11 mouse cellular contexts compared by ENCODE assay signal in genomic region chr6:52203121-52203370, GRCm38 (mm10). TPM values are rescaled to one million over a fixed set of nuclear protein-coding genes. Genes with fewer than 3 reads are reported as not detected.
A peak's percentile ranks its signal among the peaks of the same experiment; 100 is the strongest.
DNase-seq lines count a peak whose midpoint lies in the region; ATAC-seq lines count a peak whose summit lies in the region.
"Had no signal": no experiment of that assay in that cellular context is flagged by ENCODE, and none has a peak within 500 bp of the region (broad histone marks: within the 10 kb centered on the region; RNA-seq: fewer than 3 reads in every experiment).

No protein-coding gene starts in this region.

- WGBS in embryonic facial prominence, embryonic 11.5 days: under 1% methylated on average over 10 of the region's 10 CpGs
- WGBS in embryonic facial prominence, embryonic 10.5 days: under 1% methylated on average over 10 of the region's 10 CpGs
- WGBS in liver, embryonic 15.5 days (ENCODE audit: insufficient replicate concordance): 9% methylated on average over 10 of the region's 10 CpGs

- no peak overlapping the region for H3K4me2 ChIP-seq in embryonic facial prominence, embryonic 11.5 days (ENCODE audit: low read depth, low read length)
- H3K4me2 ChIP-seq in liver, embryonic 15.5 days: peak overlapping the region; percentile 61

- no peaks in the 10 kb centered on the region for H3K36me3 ChIP-seq in embryonic facial prominence, embryonic 11.5 days (replicated peaks; ENCODE audit: control insufficient read depth, insufficient read depth, low read depth, low read length)
- no peaks in the 10 kb centered on the region for H3K36me3 ChIP-seq in embryonic facial prominence, embryonic 10.5 days (replicated peaks)
- no peaks in the 10 kb centered on the region for H3K36me3 ChIP-seq in liver, embryonic 15.5 days (replicated peaks)
- H3K36me3 ChIP-seq: embryonic facial prominence, embryonic 12.5 days had no signal

- no peak overlapping the region for H3K9ac ChIP-seq in embryonic facial prominence, embryonic 11.5 days (replicated peaks; ENCODE audit: low read length)
- no peak overlapping the region for H3K9ac ChIP-seq in liver, embryonic 15.5 days
- H3K9ac ChIP-seq: embryonic facial prominence, embryonic 12.5 days had no signal

- no peak for DNase-seq in embryonic facial prominence, embryonic 11.5 days (ENCODE audit: low spot score)
- no peak for DNase-seq in embryonic facial prominence, embryonic 10.5 days (ENCODE audit: low spot score)
- peak; percentile 61 for DNase-seq in NIH3T3 (ENCODE audit: low read depth)
- DNase-seq in kidney, adult 8-10 months: peak; percentile 45 to 48
- no peak for DNase-seq in layer of hippocampus, postnatal 10 days (ENCODE audit: low spot score in 2 of 2)
- DNase-seq in frontal cortex, adult 2 months (ENCODE audit: extremely low spot score in 1 of 2, low spot score in 1 of 2): no peak

- H3K4me1 ChIP-seq in embryonic facial prominence, embryonic 11.5 days (ENCODE audit: control insufficient read depth, insufficient read depth, low read length): no peaks in the 10 kb centered on the region; the same call in 1 of the 2 replicates
- H3K4me1 ChIP-seq in embryonic facial prominence, embryonic 10.5 days: peaks cover 15% of the 10 kb centered on the region
- H3K4me1 ChIP-seq in liver, embryonic 15.5 days (replicated peaks): no peaks in the 10 kb centered on the region; the same call in none of the 2 replicates

- no peak for ATAC-seq in embryonic facial prominence, embryonic 11.5 days (replicated peaks; ENCODE audit: insufficient number of reproducible peaks, low FRiP score, low TSS enrichment, low read depth)
- no peak for ATAC-seq in liver, embryonic 15.5 days (ENCODE audit: insufficient read depth)
- ATAC-seq in megakaryocyte-erythroid progenitor cell, adult 5-6 weeks (replicated peaks; ENCODE audit: low FRiP score, low TSS enrichment, poor library complexity, severe bottlenecking): no peak

- no peaks in the 10 kb centered on the region for H3K9me3 ChIP-seq in embryonic facial prominence, embryonic 11.5 days (replicated peaks; ENCODE audit: control insufficient read depth, low read length)
- H3K9me3 ChIP-seq in embryonic facial prominence, embryonic 10.5 days: no peaks in the 10 kb centered on the region
- no peaks in the 10 kb centered on the region for H3K9me3 ChIP-seq in liver, embryonic 15.5 days (replicated peaks)
- H3K9me3 ChIP-seq: embryonic facial prominence, embryonic 12.5 days had no signal

- H3K27me3 ChIP-seq in embryonic facial prominence, embryonic 11.5 days (ENCODE audit: control insufficient read depth, insufficient read depth, low read length): peaks cover 95% of the 10 kb centered on the region
- peaks cover 100% of the 10 kb centered on the region for H3K27me3 ChIP-seq in embryonic facial prominence, embryonic 10.5 days (replicated peaks; ENCODE audit: low read depth, poor library complexity, severe bottlenecking)
- H3K27me3 ChIP-seq in liver, embryonic 15.5 days: peaks cover 100% of the 10 kb centered on the region

- H3K27ac ChIP-seq in embryonic facial prominence, embryonic 11.5 days (replicated peaks; ENCODE audit: low read depth, low read length): no peak overlapping the region
- H3K27ac ChIP-seq in embryonic facial prominence, embryonic 10.5 days (replicated peaks): no peak overlapping the region
- H3K27ac ChIP-seq in liver, embryonic 15.5 days (replicated peaks): no peak overlapping the region
- H3K27ac ChIP-seq: embryonic facial prominence, embryonic 12.5 days had no signal

- peak overlapping the region; percentile 19; the same call in 1 of the 2 replicates for H3K4me3 ChIP-seq in embryonic facial prominence, embryonic 11.5 days (ENCODE audit: low read depth, low read length)
- H3K4me3 ChIP-seq in embryonic facial prominence, embryonic 10.5 days: no peak overlapping the region; the same call in 1 of the 2 replicates
- H3K4me3 ChIP-seq in liver, embryonic 15.5 days (replicated peaks): peak overlapping the region; percentile 50

RNA-seq across cellular contexts. Expression of gene Hoxa5, which starts 1.3 kb away (rescaled TPM):
- 0.39 and 1.4 TPM in 2 replicates for polyA plus RNA-seq in embryonic facial prominence, embryonic 11.5 days (2014; fragmentation: Nextera tagmentation; extraction: Ambion mirVana)
- polyA plus RNA-seq in embryonic facial prominence, embryonic 10.5 days (2016; fragmentation: Nextera tagmentation; extraction: Ambion mirVana): 0.23 TPM in 1 of 2 replicates, not detected in the other
- 0.41 and 0.74 TPM in 2 replicates for polyA plus RNA-seq in liver, embryonic 15.5 days (2015; fragmentation: Nextera tagmentation; extraction: Ambion mirVana)
- total RNA-seq in layer of hippocampus, postnatal 10 days (2021): not detected
- 1.1 and 2.6 TPM in 2 replicates for total RNA-seq in megakaryocyte-erythroid progenitor cell, adult 5-6 weeks (2014; fragmentation: Nextera tagmentation)
- 0.56 and 0.76 TPM in 2 replicates for total RNA-seq in megakaryocyte-erythroid progenitor cell, adult 5-6 weeks (2017)
- polyA plus RNA-seq in frontal cortex, adult 2 months (2012; rRNA removed): 0.11 TPM in 1 of 2 replicates, not detected in the other
- total RNA-seq: monocyte, adult 5-6 weeks had no signal

RNA-seq across cellular contexts. Expression of gene Hoxa6, which starts 5.5 kb away (rescaled TPM):
- not detected in 2 replicates for polyA plus RNA-seq in embryonic facial prominence, embryonic 11.5 days (2014; fragmentation: Nextera tagmentation; extraction: Ambion mirVana)
- polyA plus RNA-seq in embryonic facial prominence, embryonic 10.5 days (2016; fragmentation: Nextera tagmentation; extraction: Ambion mirVana): not detected in 2 replicates
- polyA plus RNA-seq in liver, embryonic 15.5 days (2015; fragmentation: Nextera tagmentation; extraction: Ambion mirVana): not detected in 2 replicates
- not detected for total RNA-seq in layer of hippocampus, postnatal 10 days (2021)
- total RNA-seq in megakaryocyte-erythroid progenitor cell, adult 5-6 weeks (2014; fragmentation: Nextera tagmentation): 1.5 TPM in 1 of 2 replicates, not detected in the other
- total RNA-seq in megakaryocyte-erythroid progenitor cell, adult 5-6 weeks (2017): not detected in 2 replicates
- not detected in 2 replicates for polyA plus RNA-seq in frontal cortex, adult 2 months (2012; rRNA removed)
- total RNA-seq: monocyte, adult 5-6 weeks had no signal
- polyA plus RNA-seq: embryonic facial prominence, embryonic 12.5 days had no signal

RNA-seq across cellular contexts. Expression of gene Hoxa3, which starts 10.1 kb away (rescaled TPM):
- 0.88 and 0.91 TPM in 2 replicates for polyA plus RNA-seq in embryonic facial prominence, embryonic 11.5 days (2014; fragmentation: Nextera tagmentation; extraction: Ambion mirVana)
- 0.66 and 2.2 TPM in 2 replicates for polyA plus RNA-seq in embryonic facial prominence, embryonic 10.5 days (2016; fragmentation: Nextera tagmentation; extraction: Ambion mirVana)
- polyA plus RNA-seq in liver, embryonic 15.5 days (2015; fragmentation: Nextera tagmentation; extraction: Ambion mirVana): 0.18 and 0.20 TPM in 2 replicates
- not detected for total RNA-seq in layer of hippocampus, postnatal 10 days (2021)
- 0.77 and 1.4 TPM in 2 replicates for total RNA-seq in megakaryocyte-erythroid progenitor cell, adult 5-6 weeks (2014; fragmentation: Nextera tagmentation)
- total RNA-seq in megakaryocyte-erythroid progenitor cell, adult 5-6 weeks (2017): not detected in 2 replicates
- not detected in 2 replicates for polyA plus RNA-seq in frontal cortex, adult 2 months (2012; rRNA removed)
- total RNA-seq: monocyte, adult 5-6 weeks had no signal

RNA-seq across cellular contexts. Expression of gene Gm28308, which starts 10.1 kb away (rescaled TPM):
- 0.38 TPM in 1 of 2 replicates, not detected in the other for polyA plus RNA-seq in embryonic facial prominence, embryonic 11.5 days (2014; fragmentation: Nextera tagmentation; extraction: Ambion mirVana)
- not detected in 2 replicates for polyA plus RNA-seq in embryonic facial prominence, embryonic 10.5 days (2016; fragmentation: Nextera tagmentation; extraction: Ambion mirVana)
- polyA plus RNA-seq in liver, embryonic 15.5 days (2015; fragmentation: Nextera tagmentation; extraction: Ambion mirVana): not detected in 2 replicates
- not detected for total RNA-seq in layer of hippocampus, postnatal 10 days (2021)
- total RNA-seq in megakaryocyte-erythroid progenitor cell, adult 5-6 weeks (2014; fragmentation: Nextera tagmentation): not detected in 2 replicates
- not detected in 2 replicates for total RNA-seq in megakaryocyte-erythroid progenitor cell, adult 5-6 weeks (2017)
- not detected in 2 replicates for polyA plus RNA-seq in frontal cortex, adult 2 months (2012; rRNA removed)
- polyA plus RNA-seq: embryonic facial prominence, embryonic 12.5 days; testis, adult 2 months had no signal

RNA-seq across cellular contexts. Expression of gene Hoxa4, which starts 11.5 kb away (rescaled TPM):
- polyA plus RNA-seq in embryonic facial prominence, embryonic 11.5 days (2014; fragmentation: Nextera tagmentation; extraction: Ambion mirVana): 0.31 and 0.34 TPM in 2 replicates
- 0.09 TPM in 1 of 2 replicates, not detected in the other for polyA plus RNA-seq in embryonic facial prominence, embryonic 10.5 days (2016; fragmentation: Nextera tagmentation; extraction: Ambion mirVana)
- polyA plus RNA-seq in liver, embryonic 15.5 days (2015; fragmentation: Nextera tagmentation; extraction: Ambion mirVana): 0.07 and 0.21 TPM in 2 replicates
- total RNA-seq in layer of hippocampus, postnatal 10 days (2021): not detected
- total RNA-seq in megakaryocyte-erythroid progenitor cell, adult 5-6 weeks (2014; fragmentation: Nextera tagmentation): 1.9 and 2.2 TPM in 2 replicates
- total RNA-seq in megakaryocyte-erythroid progenitor cell, adult 5-6 weeks (2017): 0.46 and 0.66 TPM in 2 replicates
- 0.06 TPM in 1 of 2 replicates, not detected in the other for polyA plus RNA-seq in frontal cortex, adult 2 months (2012; rRNA removed)
- total RNA-seq: monocyte, adult 5-6 weeks had no signal
- polyA plus RNA-seq: embryonic facial prominence, embryonic 12.5 days had no signal

Comparison
In these comparisons a context has a peak if more than half of its experiments do, and no peak if none do; other contexts are left out.
1. DNase-seq: peak in NIH3T3 (single experiment) and kidney, adult 8-10 months (2 of 2); none in embryonic facial prominence, embryonic 11.5 days (single experiment), embryonic facial prominence, embryonic 10.5 days (single experiment), layer of hippocampus, postnatal 10 days (0 of 2) and frontal cortex, adult 2 months (0 of 2).